Mouse (Mus musculus) liver, adult 2 months (tissue): Measurements from ENCODE around the gene Msantd3.

Experiments
- CTCF ChIP-seq: fragments of 200-500 bp; IDR thresholded peaks from 2 replicates; pipeline ENCODE4 v1.5.1; 2011; ENCODE audit warnings: low read depth, low read length, control low read depth
- POLR2A ChIP-seq: fragments of 200-500 bp; IDR thresholded peaks from 2 replicates; pipeline ENCODE4 v1.6.1; 2011; ENCODE audit warnings: low read length, control low read depth; ENCODE audit not compliant: insufficient read depth; ENCODE audit errors: extremely low read depth

DNA sequence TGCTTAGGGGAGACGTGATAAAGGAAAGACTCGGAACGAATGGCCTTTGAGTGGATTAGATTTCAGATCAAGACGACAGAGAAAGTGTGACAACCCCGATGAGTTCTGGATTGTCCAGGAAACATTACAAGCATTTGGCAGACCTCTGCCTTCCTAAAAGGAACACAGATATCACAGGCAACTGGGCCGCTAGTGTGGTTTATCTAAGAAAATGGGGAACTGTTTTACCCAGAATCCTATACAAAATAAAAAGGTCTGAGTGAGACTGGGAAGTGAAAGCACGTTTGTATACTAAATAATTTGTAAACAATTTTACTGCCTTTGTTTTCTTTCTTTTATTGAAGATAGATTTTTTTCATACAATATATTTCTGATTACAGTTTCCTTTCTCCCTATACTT, 51.1 kb downstream of the Msantd3 start:
- TF ChIP-seq POLR2A (no peak), CTCF (no peak)
